Mouse (Mus musculus) NIH3T3 (cell line): ENCODE measurements around the gene Gm4756.
"Not testable (repeated sequence)": the region's sequence is repeated elsewhere in the genome, so short reads cannot be mapped to it uniquely, and the experiment has no call there.

ENCODE experiments used
- DNase-seq: peaks from one replicate; pipeline ENCODE4 v3.0.0-alpha.2; 2012; ENCODE audit warnings: low read depth

The Gm4756 gene

GRCm38 (mm10) chr12:72649611-72650330 lies at the start of gene Gm4756:
Gm4756 (minus strand) TSS chr12:72649661.
- DNase-seq = no peak

GRCm38 (mm10) chr12:72694901-72695463 lies 45.5 kb upstream of the Gm4756 start:
- DNase-seq = peak; percentile 12

- DNase-seq = peak; percentile 23
These were observed 45.0 kb upstream of the Gm4756 start for GRCm38 (mm10) chr12:72694438-72694837.

- peak; percentile 91 for DNase-seq
These were observed 44.4 kb upstream of the Gm4756 start for GRCm38 (mm10) chr12:72693895-72694294.

- not testable (repeated sequence) for DNase-seq
These were observed 38.8 kb upstream of the Gm4756 start for GRCm38 (mm10) chr12:72688281-72688680.

- DNase-seq = not testable (repeated sequence)
These were observed 38.3 kb upstream of the Gm4756 start for GRCm38 (mm10) chr12:72687741-72688140.

GRCm38 (mm10) chr12:72686566-72686965 lies 37.1 kb upstream of the Gm4756 start:
- DNase-seq = not testable (repeated sequence)

GRCm38 (mm10) chr12:72683612-72684011 lies 34.2 kb upstream of the Gm4756 start:
- DNase-seq = no peak

- DNase-seq = no peak
These were observed 33.2 kb upstream of the Gm4756 start for GRCm38 (mm10) chr12:72682511-72683282.

- DNase-seq = no peak
These were observed 32.5 kb upstream of the Gm4756 start for GRCm38 (mm10) chr12:72681919-72682318.

GRCm38 (mm10) chr12:72679635-72680034 lies 30.2 kb upstream of the Gm4756 start:
- peak; percentile 8 for DNase-seq

GRCm38 (mm10) chr12:72674820-72675219 lies 25.4 kb upstream of the Gm4756 start:
- DNase-seq = peak; percentile 19

GRCm38 (mm10) chr12:72674079-72674797 lies 24.8 kb upstream of the Gm4756 start:
- no peak for DNase-seq

GRCm38 (mm10) chr12:72671516-72672135 lies 22.2 kb upstream of the Gm4756 start:
- DNase-seq = no peak

GRCm38 (mm10) chr12:72670921-72671320 lies 21.5 kb upstream of the Gm4756 start:
- no peak for DNase-seq

- no peak for DNase-seq
These were observed 18.5 kb upstream of the Gm4756 start for GRCm38 (mm10) chr12:72667868-72668469.

GRCm38 (mm10) chr12:72666015-72666414 lies 16.6 kb upstream of the Gm4756 start:
- DNase-seq = no peak

GRCm38 (mm10) chr12:72664735-72665337 lies 15.4 kb upstream of the Gm4756 start, which contains the start of gene Dhrs7:
Dhrs7 (minus strand) TSS chr12:72664909.
- peak; percentile 87 for DNase-seq

GRCm38 (mm10) chr12:72664020-72664734 lies 14.7 kb upstream of the Gm4756 start:
- peak; percentile 73 for DNase-seq

GRCm38 (mm10) chr12:72655775-72656174 lies 6.3 kb upstream of the Gm4756 start:
- DNase-seq = no peak
